Mouse (Mus musculus): Measurements from ENCODE around the gene Eif2s1.

Gene Eif2s1

DNA sequence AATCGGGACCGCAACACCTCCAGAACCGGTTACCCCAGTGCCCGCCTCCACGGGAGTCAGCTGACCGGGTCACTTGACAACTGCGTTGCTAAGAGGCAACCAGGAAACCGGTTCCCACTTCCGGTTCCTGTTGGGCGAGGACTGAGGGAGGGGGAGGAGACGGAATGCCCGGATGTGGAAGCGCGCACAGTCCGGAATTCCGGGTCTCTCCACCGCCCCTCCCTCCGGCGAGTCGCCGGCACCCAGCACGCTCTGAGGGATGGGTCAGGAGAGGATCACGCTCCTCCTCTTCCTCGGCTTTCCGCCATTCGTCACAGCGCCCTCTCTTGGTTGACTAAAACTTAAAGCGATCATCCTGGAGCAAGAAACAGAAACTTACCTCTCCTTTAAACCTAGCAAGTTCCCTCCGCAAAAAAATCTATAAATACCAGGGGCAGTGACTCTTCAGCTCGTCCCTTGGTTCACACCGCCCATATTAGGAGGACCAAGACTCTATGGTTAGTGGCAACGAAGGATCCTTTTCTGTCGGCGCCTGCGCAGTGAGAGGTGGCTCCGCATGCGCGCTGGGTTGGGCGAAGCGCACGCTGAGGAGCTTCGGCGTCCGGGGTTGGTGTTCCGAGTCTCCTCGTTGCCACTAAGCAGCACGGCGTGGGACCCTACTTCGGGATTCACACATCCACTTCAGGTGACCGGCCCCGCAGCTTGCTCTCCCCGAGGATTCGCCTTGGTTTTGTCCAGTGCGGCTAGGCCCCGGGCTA lies at the start of gene Eif2s1, which contains the start of gene Atp6v1d:
Gene Eif2s1 (plus strand): TSS at position 324 of the 758 bp plus-strand sequence.
Gene Atp6v1d (minus strand): TSS at position 143 of the 758 bp plus-strand sequence.
- DNase-seq (ENCODE audit: low read depth), result peak; percentile 99

DNA sequence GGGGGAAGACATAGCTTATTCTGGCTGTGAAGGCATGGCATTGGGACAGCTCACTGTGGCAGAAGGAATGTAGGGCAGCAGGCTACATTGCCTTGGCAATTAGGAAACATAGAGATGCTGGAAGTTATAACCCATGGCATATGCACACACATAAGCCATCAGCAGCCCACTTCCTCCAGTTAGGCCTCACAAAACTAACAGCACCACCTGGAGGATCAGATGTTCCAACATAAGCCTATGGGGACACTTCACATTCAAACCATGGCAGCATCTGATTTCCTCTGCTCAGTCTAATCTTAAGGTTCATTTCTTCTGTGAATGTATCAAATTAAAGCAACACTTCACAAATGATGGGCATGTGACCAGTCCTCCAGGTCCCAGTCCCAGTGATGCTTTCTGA lies 47.2 kb upstream of the Eif2s1 start:
- DNase-seq (ENCODE audit: low read depth), result peak; percentile 31

DNA sequence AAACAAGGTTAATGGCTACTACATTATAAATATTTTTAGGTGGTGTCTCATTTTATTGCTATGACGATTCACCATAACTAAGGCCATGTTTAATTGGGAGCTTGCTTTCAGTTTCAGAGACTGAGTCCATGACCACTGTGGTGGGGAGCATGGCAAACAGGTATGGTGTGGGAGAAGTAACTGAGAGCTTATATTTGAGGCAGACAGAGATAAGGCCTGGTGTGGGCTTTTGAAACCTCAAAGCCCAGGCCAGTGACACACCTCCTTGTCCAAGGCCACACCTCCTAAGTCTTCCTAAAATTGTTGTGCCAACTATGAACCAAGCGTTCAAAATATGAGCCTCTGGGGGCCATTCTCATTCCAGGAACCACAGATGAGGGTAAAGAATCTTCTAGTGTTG lies 27.1 kb upstream of the Eif2s1 start:
- DNase-seq (ENCODE audit: low read depth), result peak; percentile 15

DNA sequence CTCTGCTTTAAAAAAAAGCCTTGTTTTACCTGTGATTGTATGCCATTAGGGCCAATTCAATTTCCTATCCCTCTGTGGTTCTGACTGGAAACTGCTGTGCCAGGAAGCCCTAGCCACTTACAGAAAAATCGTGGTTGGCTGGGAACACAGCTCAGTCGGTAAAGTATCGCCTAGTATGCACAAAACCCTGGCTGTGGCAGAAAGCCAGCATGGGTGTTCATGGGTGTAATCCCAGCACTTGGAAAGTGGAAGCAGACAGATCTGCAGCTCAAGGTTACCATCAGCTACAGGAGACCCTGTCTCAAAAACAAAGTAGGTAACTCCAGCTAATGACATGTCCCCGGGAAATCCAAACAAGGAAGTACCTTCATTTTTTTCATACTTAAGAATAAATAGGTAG lies 21.7 kb upstream of the Eif2s1 start:
- peak; percentile 44 for DNase-seq (ENCODE audit: low read depth)

DNA sequence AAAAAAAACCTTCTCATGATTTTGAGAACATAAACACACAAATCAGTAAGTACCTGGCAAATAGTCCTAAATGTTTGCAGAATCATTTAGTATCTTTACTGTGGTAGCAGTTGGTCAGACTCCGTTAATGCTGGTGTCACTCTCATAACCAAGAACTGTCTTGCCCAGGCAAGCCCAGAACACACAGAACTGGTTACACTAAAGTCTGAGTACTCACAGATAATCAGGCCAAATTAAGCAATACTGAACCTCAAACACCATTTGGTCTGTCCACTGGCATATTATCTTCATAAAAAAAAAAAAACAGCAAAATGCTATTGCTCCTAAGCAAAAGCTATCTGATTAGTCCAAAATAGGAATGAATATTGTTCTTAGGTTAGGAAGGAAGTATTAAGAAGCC lies 19.2 kb upstream of the Eif2s1 start:
- peak; percentile 62 for DNase-seq (ENCODE audit: low read depth)

DNA sequence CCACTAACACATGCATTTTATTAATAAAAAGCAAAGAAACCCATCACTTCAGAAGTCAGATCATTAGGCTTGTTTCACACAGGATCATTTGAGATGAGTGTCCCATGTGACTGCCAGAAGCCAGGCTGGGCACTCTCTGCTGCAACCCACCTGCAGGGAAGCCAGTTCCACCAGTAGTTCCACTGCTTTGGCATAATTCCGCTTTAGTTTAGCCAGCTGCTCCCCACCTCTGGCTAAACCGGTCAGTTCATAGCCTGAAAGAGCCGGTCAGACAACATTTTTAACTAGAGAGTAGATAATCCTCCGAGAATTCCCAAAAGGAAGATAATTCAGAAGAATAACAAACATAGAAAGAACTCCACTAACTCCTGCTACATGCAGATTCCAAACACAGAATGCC lies 13.4 kb upstream of the Eif2s1 start:
- no peak for DNase-seq (ENCODE audit: low read depth)

DNA sequence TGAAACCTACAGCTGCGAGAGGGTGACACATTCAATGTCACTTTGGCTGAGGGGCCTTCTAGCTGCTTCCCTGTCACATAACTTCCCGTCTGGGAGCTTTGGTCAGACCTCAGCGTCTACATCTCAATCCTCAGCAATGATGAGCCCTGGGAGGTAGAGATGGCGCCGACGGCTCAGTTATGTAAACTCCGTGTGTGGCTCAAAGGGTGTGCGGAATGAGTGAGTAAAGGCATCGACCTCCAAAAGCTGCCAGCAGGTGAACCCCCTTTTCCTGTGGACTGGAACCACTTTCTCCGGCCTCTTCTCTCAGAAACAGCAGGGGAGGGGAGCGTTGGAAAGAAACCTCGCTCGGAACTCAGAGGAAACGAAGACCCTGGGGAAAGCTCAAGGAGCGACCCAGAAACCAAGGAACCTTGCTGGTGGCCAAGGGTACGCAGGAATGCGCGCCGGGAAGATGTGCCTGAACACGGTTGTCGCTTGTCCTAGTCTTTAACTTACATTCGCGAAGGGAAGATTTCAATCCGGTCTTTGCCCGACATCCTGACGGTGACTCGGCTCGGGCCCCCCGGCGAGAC lies 611 bp upstream of the Eif2s1 start:
- peak; percentile 67 for DNase-seq (ENCODE audit: low read depth)

DNA sequence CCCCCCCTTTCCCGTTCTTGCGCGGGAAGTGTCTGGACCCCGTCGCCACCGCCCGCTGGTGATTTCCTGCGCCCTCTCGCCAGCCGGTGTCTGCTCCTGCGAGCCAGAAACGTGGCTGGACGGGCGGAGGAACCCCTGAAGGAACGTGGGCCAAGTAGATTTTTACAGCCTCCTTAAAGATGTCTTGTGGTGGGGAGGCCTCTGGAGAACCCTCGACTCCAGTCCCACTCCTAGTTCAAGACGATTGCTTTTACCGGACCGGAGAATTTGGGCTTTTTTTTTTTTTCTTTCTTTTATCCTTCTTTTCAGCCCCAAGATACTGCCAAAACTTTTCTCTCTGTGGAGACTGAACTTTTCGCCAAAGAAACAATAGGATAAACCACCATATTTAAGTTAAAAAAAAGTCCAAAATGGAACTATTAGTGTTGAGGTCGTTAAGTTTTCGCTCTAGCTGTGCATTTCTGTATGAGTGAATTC lies 673 bp downstream of the Eif2s1 start:
- no peak for DNase-seq (ENCODE audit: low read depth)

DNA sequence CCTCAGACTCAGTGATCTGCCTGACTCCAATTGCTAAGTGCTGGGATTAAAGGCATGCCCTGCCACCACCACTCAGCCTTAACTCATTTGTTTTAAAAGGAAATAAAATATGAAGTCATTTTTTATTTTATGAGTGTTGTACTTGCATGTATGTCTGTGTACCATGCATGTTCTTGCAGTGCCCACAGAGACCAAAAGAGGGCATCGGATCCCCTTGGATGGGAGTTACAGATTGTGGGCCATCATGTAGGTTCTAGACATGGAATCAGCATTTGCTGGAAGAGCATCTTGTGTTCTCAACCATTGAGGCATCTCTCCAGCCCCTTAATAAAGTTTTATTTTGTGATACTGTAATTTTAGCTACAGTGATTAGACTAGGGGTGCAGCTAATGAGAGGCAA lies 3.8 kb downstream of the Eif2s1 start:
- DNase-seq (ENCODE audit: low read depth), result peak; percentile 67

DNA sequence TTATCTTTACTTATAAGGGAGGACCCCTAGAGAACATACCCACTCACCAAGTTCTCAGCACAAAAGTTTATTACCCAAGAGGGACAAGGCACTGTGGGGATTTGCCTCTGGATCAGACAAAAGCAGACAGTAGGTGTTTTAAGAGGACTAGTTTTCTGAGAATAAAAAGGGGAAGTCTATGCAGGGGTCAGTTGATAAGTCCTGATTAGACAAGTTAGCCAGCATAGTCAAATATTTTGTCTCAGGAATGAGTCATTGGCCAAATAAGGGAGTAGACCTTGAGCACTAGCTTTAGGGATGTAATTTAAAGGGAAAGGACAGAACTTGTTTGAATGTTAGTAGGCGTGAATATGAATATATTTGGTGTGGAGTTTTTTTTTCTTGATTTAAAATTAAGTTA lies 6.5 kb downstream of the Eif2s1 start:
- peak; percentile 95 for DNase-seq (ENCODE audit: low read depth)

DNA sequence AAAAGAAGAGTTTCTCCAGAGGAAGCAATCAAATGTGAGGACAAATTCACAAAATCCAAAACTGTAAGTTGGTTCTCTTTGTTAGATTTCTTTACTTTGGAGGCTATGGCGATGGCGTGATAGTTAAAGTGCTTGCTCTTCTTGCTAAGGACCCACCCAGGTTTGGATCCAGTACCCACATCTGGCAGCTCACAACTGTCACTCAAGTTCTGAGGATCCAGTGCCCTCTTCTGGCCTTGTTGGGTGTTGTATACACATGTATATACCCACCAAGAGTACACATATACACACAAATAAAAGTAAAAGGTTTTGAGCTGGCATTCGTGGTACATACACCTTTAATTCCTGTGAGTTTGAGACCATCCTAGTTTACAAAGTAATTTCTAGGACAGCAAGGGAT lies 13.0 kb downstream of the Eif2s1 start:
- DNase-seq (ENCODE audit: low read depth), result peak; percentile 40

DNA sequence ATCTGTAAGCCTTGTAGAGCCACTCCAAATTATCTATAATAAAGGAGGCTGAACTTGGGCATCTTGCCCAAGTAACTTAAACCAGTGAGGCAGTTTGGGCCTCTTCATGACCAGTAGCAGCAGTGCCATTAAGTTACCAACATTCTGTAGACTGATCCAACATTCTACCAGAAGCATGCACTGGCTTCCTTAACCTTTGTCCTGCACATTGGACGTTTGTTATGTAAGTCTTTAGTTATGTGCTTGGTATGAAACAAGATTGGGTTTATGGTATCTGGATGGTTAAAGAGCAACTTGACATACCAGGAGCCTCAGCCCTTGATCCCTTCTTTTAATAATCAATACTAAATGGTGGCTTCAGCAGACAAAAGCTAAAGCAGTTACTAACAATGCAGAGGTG lies 28.4 kb downstream of the Eif2s1 start:
- no peak for DNase-seq (ENCODE audit: low read depth)

DNA sequence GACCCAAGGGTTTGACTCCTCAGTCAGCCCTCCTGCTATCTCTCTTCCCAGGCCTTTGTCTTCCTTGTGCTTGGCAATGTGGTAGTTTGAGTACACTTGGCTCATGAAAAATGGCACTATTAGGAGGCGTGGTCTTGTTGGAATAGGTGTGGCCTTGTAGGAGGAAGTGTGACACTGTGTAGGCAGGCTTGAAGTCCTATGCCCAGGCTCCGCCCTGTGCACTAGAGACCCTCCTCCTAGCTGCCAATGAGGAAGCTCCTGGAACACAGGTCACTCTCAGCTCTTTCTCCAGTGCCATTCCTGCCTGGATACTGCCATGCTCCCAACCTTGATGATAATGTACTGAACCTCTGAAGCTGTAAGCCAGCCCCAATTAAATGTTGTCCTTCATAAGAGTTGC lies 29.5 kb downstream of the Eif2s1 start:
- no peak for DNase-seq (ENCODE audit: low read depth)

DNA sequence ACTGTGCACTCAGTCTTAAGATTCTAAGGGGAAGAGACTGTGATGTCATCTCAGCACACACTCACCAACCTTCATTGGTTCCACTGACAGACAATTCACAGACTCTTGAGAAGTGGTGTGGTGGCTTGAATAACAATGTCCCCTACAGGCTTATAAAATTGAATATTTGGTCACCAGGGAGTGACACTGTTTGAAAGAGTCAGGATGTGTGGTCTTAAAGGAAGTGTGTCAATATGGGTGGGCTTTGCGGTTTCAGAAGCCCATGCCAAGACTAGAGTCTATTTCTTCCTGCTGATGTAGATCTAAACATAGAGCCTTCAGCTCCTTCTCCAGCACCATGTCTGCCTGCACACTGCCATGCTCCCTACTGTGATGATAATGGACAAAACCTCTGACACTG lies 36.2 kb downstream of the Eif2s1 start:
- DNase-seq (ENCODE audit: low read depth), result peak; percentile 74

DNA sequence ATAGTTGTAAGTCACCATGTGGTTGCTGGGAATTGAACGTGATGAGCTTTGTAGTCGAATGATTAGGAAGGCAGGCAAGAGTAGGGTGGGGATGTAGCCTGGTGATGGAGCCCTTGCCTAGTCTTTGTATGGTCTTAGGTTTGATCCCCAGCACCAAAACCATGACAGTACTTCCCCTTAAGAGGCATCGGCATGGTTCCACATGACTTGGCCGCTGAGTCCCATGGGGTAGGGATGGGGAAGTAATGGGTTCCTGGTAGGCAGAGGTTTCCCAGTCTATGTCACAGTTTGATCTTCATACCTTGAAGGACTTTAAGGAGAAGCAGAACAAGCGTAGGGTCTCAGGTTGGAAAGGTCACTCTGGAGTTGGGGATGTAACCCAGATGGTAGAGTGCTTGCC lies 39.8 kb downstream of the Eif2s1 start:
- no peak for DNase-seq (ENCODE audit: low read depth)

DNA sequence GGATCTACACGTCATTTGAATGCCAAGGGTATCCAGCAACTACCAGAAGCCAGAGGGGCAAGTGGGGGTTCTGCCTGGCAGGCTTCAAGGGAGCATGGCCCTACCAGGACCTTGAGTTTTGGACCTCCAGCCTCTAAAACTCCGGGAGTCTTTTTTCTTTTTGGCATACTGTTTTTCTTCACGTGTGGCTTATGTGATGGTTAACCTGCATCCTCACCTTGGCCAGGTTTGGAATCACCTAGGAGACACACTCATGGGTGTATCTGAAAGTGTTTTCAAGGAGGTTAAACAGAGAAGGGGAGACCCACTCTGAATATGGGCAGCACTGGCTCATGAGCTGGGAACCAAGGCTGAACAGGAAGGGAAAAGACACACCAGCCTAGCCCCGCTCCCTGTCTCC lies 41.7 kb downstream of the Eif2s1 start:
- no peak for DNase-seq (ENCODE audit: low read depth)

DNA sequence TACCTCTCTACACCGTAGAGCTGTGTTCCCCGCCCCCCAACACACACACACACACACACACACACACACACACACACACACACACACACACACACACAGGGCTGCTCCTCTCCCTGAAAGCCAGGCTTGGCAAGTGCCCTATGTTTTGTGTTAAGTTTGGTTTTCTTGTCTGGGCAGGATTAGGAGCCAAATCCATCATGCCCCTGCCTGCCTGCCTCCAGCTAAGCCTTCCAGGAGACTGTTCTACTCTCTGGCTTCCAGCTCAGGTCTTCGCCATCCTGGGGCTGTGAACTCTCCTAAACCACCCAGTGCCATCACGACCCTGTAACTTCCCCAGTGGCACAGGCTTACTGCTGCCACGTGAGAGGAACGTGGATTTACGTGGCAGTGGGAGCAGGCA lies 42.9 kb downstream of the Eif2s1 start:
- no peak for DNase-seq (ENCODE audit: low read depth)

DNA sequence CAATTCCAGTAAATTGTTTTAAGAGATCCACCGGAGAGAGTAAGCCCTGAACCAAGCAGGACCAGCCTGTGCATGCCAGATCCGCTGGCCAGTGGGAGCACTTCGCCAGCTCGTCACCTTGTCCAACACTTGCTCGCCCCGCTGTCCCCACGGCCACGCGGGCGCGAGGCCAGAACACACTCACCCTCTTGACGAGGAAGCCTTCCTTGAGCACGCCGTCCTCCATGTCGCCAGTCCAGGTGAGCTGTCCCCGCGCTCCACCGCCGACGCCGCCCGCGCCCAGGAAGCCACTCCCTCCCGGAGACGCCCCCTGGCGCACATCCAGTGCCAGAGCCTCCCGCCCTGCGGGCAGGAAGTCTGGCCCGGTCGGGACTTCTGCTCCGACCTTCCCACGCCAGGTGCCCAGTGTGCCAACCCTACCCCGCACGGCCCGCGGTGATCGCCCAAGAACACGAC lies 45.1 kb downstream of the Eif2s1 start, which contains the start of gene Plek2:
Gene Plek2 (minus strand): TSS at position 258 of the 456 bp plus-strand sequence.
- DNase-seq (ENCODE audit: low read depth), result no peak

DNA sequence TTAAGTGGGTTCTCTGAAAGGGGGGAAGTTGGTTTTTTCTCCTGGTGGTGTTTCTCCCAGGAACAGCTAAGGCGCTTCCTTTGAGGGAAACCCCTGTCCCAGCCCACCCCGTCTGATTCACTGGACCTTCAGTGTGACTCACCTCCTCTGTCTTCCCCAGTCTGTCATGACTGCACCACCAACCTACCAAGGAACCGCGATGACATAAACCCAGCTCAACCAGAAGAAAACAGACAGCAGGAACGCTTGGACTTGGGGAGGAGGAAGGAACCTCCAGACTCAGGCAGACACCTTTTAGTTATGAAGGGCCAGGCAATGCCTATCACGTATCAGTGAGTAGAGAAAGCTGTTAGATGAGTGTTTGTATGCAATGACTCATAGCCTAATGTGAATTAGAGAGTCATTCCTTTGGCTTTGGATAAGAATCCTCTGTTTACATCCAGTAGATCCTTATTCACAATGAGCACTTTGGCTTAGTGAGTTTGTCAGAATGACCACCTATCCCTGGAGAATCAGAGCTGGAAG lies 46.5 kb downstream of the Eif2s1 start:
- DNase-seq (ENCODE audit: low read depth), result peak; percentile 87

DNA sequence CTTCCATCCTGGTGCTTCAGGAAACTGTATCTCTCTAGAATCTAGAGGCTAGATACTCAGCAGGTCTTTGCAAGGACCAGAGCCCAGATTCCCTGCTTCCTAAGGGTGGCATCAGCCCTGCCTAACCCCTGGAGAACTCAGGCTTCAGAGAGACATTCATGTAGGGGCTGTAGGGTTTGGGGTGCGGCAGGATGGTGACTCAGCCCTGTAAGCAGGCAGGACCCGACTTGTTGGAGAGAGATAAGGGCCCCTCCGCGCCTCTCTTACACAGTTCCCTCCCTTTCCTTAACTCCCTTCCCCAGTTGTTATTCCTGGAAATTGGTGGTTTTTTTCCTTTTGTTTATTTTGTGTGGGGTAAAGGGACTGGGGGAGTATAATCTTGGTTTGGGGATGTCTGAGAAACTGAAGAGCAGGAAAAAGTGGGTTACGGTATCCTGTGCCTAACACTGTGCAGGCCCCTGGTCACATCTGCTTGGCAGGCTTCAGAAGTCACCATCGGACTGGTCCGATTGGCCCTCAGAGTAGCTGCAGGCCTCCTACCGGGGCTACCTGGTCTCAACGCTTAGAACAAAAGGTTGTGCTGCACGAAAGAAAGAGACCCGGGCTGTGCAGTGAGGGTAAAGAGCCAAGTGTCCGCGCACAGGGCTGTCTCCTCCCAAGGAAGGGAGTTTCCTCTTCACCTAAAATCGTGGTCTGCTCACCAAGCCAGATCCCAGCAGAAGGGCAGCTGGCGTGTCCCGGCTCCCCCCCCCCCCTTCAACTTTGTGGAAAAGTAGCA lies 49.3 kb downstream of the Eif2s1 start:
- peak; percentile 89 for DNase-seq (ENCODE audit: low read depth)

DNA sequence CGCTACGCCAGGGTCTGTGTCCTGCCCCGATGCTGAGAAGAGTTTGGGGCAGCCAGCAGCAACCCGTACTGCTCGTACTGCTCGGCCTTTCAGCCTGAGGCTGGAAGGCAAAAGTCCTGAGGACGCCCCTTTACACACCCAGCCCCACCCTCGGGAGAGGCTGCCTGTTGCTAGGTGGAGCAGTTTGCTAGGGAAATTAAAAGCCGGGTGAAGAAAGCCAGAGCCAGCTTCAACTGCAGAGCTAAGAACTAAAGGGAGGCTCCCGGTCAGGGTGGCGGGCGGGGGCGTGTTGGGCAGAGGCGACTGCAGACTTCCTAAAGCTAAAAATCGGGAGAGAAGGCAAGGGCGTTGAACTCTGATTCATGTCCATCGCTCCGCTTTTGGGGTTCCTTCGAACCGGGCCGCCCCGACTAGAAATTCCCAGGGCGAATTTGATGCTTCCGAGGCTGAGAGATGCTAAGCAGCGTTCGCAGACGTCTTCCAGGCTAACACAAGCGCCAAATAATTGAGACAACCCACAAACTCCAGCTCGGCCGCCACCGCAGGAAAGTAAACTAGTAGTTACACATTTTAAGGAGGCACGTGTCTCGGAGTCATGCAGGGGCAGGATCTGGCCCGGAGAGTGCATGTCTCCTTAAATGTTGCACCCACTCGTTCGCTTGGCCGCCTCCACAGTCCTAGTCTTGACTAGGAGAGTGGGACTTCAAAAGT lies 50.2 kb downstream of the Eif2s1 start:
- no peak for DNase-seq (ENCODE audit: low read depth)

DNA sequence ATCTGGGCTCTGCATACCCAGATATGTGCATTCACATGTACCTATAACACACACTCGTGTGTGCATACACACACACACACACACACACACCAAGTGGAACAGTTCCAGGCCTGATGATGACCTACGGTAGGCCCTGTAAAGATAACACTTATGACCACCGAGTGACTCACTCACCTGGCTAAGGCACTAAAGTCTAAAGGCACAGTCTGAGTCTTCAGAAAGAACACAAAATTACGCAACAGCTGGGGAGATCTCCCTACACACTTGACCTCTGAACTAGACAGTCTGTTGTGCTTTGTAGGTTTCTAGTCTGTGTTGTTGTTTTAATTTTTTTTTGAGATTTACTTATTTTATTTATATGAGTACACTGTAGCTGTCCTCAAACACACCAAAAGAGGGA lies 52.8 kb downstream of the Eif2s1 start:
- DNase-seq (ENCODE audit: low read depth), result peak; percentile 63

All from 416B (cell line).